In genomic region chr19:16599298-16599970, GRCm38 (mm10) we compare ENCODE assay signal across 8 mouse cellular contexts.
DNase-seq lines count a peak whose midpoint lies in the region; ATAC-seq and TF ChIP-seq lines count a peak whose summit lies in the region.

No protein-coding gene starts in this region.

- H3K36me3 ChIP-seq in E14TG2a.4 (ENCODE audit: insufficient read depth, low read length) = no peaks in the 10 kb centered on the region
- no peaks in the 10 kb centered on the region for H3K36me3 ChIP-seq in heart, embryonic 14.5 days (ENCODE audit: control insufficient read depth, insufficient read depth, low read length)
- H3K36me3 ChIP-seq in liver, embryonic 14.5 days (replicated peaks; ENCODE audit: control insufficient read depth, insufficient read depth, low read depth) = no peaks in the 10 kb centered on the region
- no peaks in the 10 kb centered on the region for H3K36me3 ChIP-seq in neural tube, embryonic 13.5 days

- no peak overlapping the region for H3K9ac ChIP-seq in heart, embryonic 14.5 days (ENCODE audit: low read length)
- H3K9ac ChIP-seq in liver, embryonic 14.5 days (replicated peaks) = no peak overlapping the region
- H3K9ac ChIP-seq in neural tube, embryonic 13.5 days = no peak overlapping the region

- H3K27ac ChIP-seq in heart, embryonic 14.5 days (replicated peaks in 1 of 2; ENCODE audit: control insufficient read depth in 1 of 2, insufficient read depth in 1 of 2, low read depth in 2 of 2, low read length in 2 of 2) = no peak overlapping the region
- no peak overlapping the region for H3K27ac ChIP-seq in liver, embryonic 14.5 days
- H3K27ac ChIP-seq in neural tube, embryonic 13.5 days (replicated peaks) = no peak overlapping the region

- WGBS in heart, embryonic 14.5 days = 17% methylated on average over 9 of the region's 9 CpGs
- WGBS in liver, embryonic 14.5 days (ENCODE audit: insufficient replicate concordance) = 18% methylated on average over 9 of the region's 9 CpGs
- WGBS in neural tube, embryonic 13.5 days = 14% methylated on average over 9 of the region's 9 CpGs

- H3K4me1 ChIP-seq in E14TG2a.4 (replicated peaks; ENCODE audit: low read depth, low read length) = peaks cover 47% of the 10 kb centered on the region
- H3K4me1 ChIP-seq in heart, embryonic 14.5 days (ENCODE audit: control insufficient read depth in 2 of 2, insufficient read depth in 2 of 2, low read length in 2 of 2) = peaks cover 3 to 6% of the 10 kb centered on the region in 2 experiments; a peak in 1 of 4 replicates
- no peaks in the 10 kb centered on the region for H3K4me1 ChIP-seq in liver, embryonic 14.5 days (replicated peaks; ENCODE audit: control insufficient read depth in 2 of 2, insufficient read depth in 2 of 2, low read length in 1 of 2)
- peaks cover 7% of the 10 kb centered on the region for H3K4me1 ChIP-seq in neural tube, embryonic 13.5 days (replicated peaks)

- peak; percentile 55 for DNase-seq in brain, embryonic 18.5 days (ENCODE audit: low read depth, low spot score)
- DNase-seq in kidney, postnatal 14 days = peak; percentile 85
- peak; percentile 35 to 41 (median 39) for DNase-seq in liver, embryonic 14.5 days (ENCODE audit: low read depth in 3 of 3, low spot score in 3 of 3)
- peak; percentile 79 for DNase-seq in testis, postnatal 10 days (ENCODE audit: low spot score)

- peak overlapping the region; percentile 37; the same call in 1 of the 2 replicates for H3K4me3 ChIP-seq in E14TG2a.4 (replicated peaks; ENCODE audit: low read length)
- no peak overlapping the region for H3K4me3 ChIP-seq in heart, embryonic 14.5 days (ENCODE audit: control insufficient read depth in 1 of 2, insufficient read depth in 1 of 2, low read depth in 1 of 2, low read length in 2 of 2)
- H3K4me3 ChIP-seq in liver, embryonic 14.5 days (ENCODE audit: insufficient read depth in 1 of 2, low read depth in 2 of 2, low read length in 2 of 2) = no peak overlapping the region
- no peak overlapping the region for H3K4me3 ChIP-seq in neural tube, embryonic 13.5 days

- 0 out of 2 replicates have a peak, but pooled peaks have one; percentile 50 for ATAC-seq in erythroid progenitor cell, adult 5-6 weeks (replicated peaks; ENCODE audit: low FRiP score, poor library complexity, severe bottlenecking)
- no peak for ATAC-seq in heart, embryonic 14.5 days (ENCODE audit: insufficient number of reproducible peaks, insufficient read depth, low FRiP score, low read depth)
- no peak for ATAC-seq in liver, embryonic 14.5 days (ENCODE audit: insufficient read depth)
- ATAC-seq in neural tube, embryonic 13.5 days (ENCODE audit: low read depth) = peak; percentile 90

- peak overlapping the region; percentile 46 for H3K4me2 ChIP-seq in heart, embryonic 14.5 days (ENCODE audit: low read length)
- H3K4me2 ChIP-seq in liver, embryonic 14.5 days (ENCODE audit: low read depth) = no peak overlapping the region
- peak overlapping the region; percentile 35 for H3K4me2 ChIP-seq in neural tube, embryonic 13.5 days

- TF ChIP-seq CTCF in E14TG2a.4 (conservative IDR thresholded peaks at IDR 0.05; ENCODE audit: low read length) = peak; percentile 100
- TF ChIP-seq CTCF in liver, embryonic 14.5 days (IDR thresholded peaks at IDR 0.05; ENCODE audit: low read depth) = peak; percentile 88

- H3K9me3 ChIP-seq in E14TG2a.4 (ENCODE audit: low read length) = no peaks in the 10 kb centered on the region
- H3K9me3 ChIP-seq in heart, embryonic 14.5 days (ENCODE audit: control insufficient read depth, low read length) = no peaks in the 10 kb centered on the region
- H3K9me3 ChIP-seq in liver, embryonic 14.5 days (ENCODE audit: control insufficient read depth, low read length) = no peaks in the 10 kb centered on the region
- H3K9me3 ChIP-seq in neural tube, embryonic 13.5 days = no peaks in the 10 kb centered on the region

- H3K27me3 ChIP-seq in E14TG2a.4 (ENCODE audit: insufficient read depth, low read length) = peaks cover 11% of the 10 kb centered on the region
- H3K27me3 ChIP-seq in heart, embryonic 14.5 days (ENCODE audit: control insufficient read depth, insufficient read depth, low read length) = no peaks in the 10 kb centered on the region; the same call in 1 of the 2 replicates
- H3K27me3 ChIP-seq in liver, embryonic 14.5 days (ENCODE audit: control insufficient read depth, insufficient read depth, low read length) = no peaks in the 10 kb centered on the region
- peaks cover 3% of the 10 kb centered on the region; the same call in 1 of the 2 replicates for H3K27me3 ChIP-seq in neural tube, embryonic 13.5 days

- no peak for TF ChIP-seq EP300 in liver, embryonic 14.5 days (IDR thresholded peaks at IDR 0.05; ENCODE audit: low read depth)

Comparison
In these comparisons a context has a peak if more than half of its experiments do, and no peak if none do; other contexts are left out.
1. ATAC-seq: peak in erythroid progenitor cell, adult 5-6 weeks (single experiment) and neural tube, embryonic 13.5 days (single experiment); none in heart, embryonic 14.5 days (single experiment) and liver, embryonic 14.5 days (single experiment).
2. Peak in every context shown above with its lines, with median percentiles within 50 percentile points of each other: DNase-seq.